Mouse (Mus musculus): ENCODE measurements at regions not wholly inside any gene's neighbourhood (a gene's known extent, or its start where the extent isn't known, plus 50 kb on each side); places are given as distances from the start of the nearest gene placed in this dataset.
"Not testable (repeated sequence)": the region's sequence is repeated elsewhere in the genome, so short reads cannot be mapped to it uniquely, and the experiment has no call there.

DNA sequence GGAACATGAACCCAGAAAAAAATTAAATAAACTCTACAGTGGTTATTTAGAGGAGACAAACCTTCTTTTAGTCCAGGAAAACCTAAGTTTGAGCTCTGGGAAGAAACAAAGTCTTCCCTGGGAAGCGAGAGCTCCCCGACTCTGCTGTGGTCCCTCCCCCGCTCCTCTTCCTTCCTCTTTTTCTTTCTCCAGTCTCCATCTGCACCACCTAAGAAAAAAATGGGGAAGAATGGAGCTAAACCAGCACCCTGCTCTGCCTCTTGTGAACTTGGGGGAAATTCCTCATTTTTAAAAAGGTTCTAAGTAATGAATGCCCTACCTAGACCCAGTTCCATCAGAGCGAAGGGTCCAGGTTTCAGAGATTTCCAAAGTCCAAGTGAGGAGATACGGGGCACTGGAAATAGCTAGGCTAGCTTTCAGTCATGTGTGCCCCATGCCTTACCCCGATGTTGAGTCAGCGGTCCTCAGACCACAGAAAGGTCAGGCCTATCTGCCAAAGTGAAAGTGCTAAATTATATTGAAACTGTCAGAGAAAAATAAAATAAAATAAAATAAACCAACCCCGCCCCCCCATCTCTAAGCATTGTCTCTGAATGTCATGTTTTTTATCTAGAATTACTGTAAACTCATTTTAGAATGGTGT, 126.1 kb upstream of the Klf3 start:
- ATAC-seq (replicated peaks; ENCODE audit: low FRiP score, poor library complexity, severe bottlenecking): no peak

- no peak for ATAC-seq (replicated peaks; ENCODE audit: low FRiP score, poor library complexity, severe bottlenecking)
Measured at GRCm38 (mm10) chr5:64678706-64679105, 124.5 kb upstream of the Klf3 start.

DNA sequence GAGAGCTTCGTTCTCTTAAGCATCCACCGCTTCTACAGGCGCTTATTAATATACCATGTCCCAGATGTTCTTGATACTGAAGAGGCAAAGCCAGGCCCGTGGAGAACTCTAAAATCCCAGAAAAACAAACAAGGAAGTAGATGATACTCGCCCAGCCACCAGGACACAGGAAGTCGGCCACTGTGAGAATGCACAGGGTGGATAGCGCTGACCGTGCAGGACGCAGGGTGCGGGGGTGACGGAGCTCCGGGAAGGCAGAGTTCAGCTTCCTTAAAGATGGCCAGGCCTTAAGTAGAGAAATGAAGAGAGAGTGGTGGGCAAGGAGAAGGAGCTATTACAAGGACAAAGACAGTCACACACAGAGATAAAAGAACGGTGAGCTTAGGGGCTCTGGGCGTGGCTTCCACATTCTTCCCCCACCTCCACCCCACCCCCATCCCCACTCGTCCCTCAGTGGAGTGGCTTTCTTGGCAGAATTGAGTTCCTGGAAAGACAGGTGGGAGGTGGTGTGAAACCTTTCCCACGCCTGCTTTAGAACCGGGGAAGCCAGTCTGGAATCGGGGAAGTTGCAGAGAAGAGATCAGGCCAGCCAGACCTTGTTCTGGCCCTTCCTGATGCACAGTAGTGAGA, 123.1 kb upstream of the Klf3 start:
- no peak for ATAC-seq (replicated peaks; ENCODE audit: low FRiP score, poor library complexity, severe bottlenecking)

GRCm38 (mm10) chr5:64681161-64681560, 122.0 kb upstream of the Klf3 start:
- ATAC-seq (replicated peaks; ENCODE audit: low FRiP score, poor library complexity, severe bottlenecking): no peak

- ATAC-seq (replicated peaks; ENCODE audit: low FRiP score, poor library complexity, severe bottlenecking): no peak
Measured at GRCm38 (mm10) chr5:64682326-64682845, 120.8 kb upstream of the Klf3 start.

GRCm38 (mm10) chr5:64683419-64683818, 119.8 kb upstream of the Klf3 start:
- no peak for ATAC-seq (replicated peaks; ENCODE audit: low FRiP score, poor library complexity, severe bottlenecking)

DNA sequence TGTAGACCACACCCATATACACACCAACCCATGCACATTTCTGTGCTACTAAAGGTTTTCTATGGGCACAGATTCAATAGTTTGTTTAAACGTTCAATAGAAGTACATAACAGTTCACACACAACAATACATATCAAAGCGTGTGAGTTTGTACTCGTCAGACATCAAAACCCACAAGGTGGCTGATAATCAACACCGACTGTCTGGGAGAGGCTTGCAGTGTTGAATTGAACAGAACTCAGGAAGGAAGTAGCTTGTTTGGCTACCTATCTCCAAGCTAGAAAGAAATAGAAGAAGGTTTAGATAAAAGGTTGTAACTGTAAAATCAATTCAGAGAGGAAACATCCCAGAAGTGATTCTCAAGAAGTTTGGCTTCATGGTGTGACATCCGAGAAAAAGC, 118.9 kb upstream of the Klf3 start:
- no peak for ATAC-seq (replicated peaks; ENCODE audit: low FRiP score, poor library complexity, severe bottlenecking)

- no peak for ATAC-seq (replicated peaks; ENCODE audit: low FRiP score, poor library complexity, severe bottlenecking)
Measured at GRCm38 (mm10) chr5:64690148-64690547, 113.0 kb upstream of the Klf3 start.

- ATAC-seq (replicated peaks; ENCODE audit: low FRiP score, poor library complexity, severe bottlenecking): peak; percentile 43
Measured at GRCm38 (mm10) chr5:64691406-64692100, 111.6 kb upstream of the Klf3 start.

DNA sequence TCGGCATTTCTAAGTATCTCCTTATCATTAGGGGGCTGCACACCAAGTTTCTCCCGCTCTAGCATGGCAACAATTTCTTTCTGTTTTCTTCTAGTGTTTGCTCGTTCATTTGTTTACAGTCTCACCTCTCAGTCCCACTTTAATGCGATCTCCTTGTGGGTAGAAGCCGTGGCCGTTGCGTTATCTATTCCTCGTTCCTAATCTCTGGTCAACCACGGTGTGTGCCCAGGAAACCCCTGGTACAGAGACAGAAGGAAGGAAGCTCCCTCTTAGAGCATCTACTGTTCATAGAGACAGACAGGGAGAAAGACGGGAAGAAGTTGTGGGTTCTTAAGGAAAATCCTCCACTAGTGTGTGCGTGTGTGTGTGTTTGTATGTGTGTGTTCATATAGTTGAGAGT, 110.9 kb upstream of the Klf3 start:
- ATAC-seq (replicated peaks; ENCODE audit: low FRiP score, poor library complexity, severe bottlenecking): peak; percentile 55

GRCm38 (mm10) chr5:64693616-64694015, 109.6 kb upstream of the Klf3 start:
- 0 out of 2 replicates have a peak, but pooled peaks have one; percentile 18 for ATAC-seq (replicated peaks; ENCODE audit: low FRiP score, poor library complexity, severe bottlenecking)

DNA sequence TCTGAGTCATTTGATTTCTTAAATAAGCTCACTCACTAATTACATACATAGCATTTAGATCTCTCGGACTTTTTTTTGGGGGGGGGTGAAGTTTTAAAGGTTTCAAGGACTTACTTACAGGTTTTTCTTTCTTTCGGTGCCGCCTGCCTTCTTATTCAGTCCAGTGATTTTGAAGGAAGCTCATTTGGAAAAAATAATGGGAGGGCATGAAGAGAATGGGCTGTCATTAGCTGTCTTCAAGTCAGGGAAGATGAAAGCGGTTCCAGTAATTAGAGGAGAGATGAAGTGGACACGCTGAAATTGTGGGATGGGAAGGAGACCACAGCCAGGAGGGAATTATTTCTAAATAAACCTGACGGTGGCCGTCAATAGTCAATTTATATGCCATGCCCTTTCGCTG, 108.6 kb upstream of the Klf3 start:
- no peak for ATAC-seq (replicated peaks; ENCODE audit: low FRiP score, poor library complexity, severe bottlenecking)

DNA sequence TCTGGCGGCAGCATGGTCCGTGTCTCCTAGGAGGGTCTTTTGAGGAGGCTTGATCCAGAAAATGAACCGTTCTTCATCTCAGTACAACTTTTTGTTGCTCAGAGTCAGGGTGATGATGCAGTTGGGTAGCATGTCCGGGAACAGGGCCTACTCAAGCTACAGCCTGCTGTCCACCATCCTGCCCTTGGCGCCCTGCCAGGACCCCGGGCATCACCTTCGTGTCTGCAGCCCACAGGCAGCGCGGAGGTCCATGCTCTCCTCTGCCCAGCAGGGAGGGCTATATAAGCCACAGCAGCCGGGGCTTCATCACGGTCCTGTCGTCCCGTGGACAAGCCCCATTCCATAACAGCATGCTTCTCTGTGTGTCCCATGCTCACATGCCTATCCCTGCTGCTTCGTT, 107.1 kb upstream of the Klf3 start:
- ATAC-seq (replicated peaks; ENCODE audit: low FRiP score, poor library complexity, severe bottlenecking): no peak

DNA sequence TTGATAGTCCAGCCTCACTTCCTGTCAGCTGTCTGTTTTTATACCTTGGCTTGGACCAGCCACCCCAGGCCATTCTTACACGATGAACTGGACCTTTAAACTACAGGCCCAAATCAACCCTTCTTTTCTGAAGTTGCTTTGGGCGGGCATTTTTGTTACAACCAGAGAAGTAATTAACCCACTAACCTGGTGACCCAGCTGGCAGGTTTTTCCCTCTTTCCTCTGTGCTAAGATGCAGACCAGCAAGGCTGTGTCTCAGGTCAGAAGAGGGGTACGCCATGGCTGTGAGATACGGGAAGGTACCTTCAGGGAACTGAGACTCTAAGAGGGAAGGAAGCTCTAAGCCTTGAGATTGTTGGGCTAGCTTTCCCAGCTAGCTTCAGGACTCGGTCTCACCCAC, 105.7 kb upstream of the Klf3 start:
- no peak for ATAC-seq (replicated peaks; ENCODE audit: low FRiP score, poor library complexity, severe bottlenecking)

DNA sequence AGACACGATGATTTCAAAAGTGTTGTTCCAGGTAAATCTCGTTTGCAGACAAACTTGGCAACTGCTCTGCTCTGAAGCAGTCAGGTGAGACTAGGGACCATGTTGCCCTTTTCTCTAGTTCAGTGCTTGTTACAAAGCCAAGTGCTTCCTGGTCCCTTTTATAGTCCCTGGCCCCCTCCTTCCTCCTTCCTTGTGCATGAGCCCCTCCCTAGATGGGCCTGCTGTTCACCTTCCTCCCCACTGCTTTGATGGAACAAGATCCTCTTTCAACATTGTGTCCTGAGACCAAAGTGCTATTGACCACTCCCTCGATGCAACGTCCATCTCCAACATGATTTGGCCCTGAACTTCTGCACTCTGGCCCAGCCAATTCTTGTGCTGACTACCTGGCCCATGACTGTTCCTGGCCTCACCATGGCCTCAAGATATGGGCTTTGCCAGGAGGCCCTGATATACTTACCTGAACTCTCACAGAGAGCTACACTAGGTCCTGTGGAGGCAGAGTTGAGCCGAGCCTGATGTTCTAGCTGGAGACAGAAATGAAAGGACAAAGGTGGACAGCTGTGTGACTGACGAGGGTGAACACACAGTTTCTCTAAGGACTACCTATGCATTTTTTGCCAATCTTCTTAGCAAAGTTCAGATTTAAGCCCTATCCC, 104.6 kb upstream of the Klf3 start:
- ATAC-seq (replicated peaks; ENCODE audit: low FRiP score, poor library complexity, severe bottlenecking): no peak

- ATAC-seq (replicated peaks; ENCODE audit: low FRiP score, poor library complexity, severe bottlenecking): no peak
Measured at GRCm38 (mm10) chr5:64700030-64700429, 103.2 kb upstream of the Klf3 start.

GRCm38 (mm10) chr5:64701219-64701779, 101.9 kb upstream of the Klf3 start:
- no peak for ATAC-seq (replicated peaks; ENCODE audit: low FRiP score, poor library complexity, severe bottlenecking)

DNA sequence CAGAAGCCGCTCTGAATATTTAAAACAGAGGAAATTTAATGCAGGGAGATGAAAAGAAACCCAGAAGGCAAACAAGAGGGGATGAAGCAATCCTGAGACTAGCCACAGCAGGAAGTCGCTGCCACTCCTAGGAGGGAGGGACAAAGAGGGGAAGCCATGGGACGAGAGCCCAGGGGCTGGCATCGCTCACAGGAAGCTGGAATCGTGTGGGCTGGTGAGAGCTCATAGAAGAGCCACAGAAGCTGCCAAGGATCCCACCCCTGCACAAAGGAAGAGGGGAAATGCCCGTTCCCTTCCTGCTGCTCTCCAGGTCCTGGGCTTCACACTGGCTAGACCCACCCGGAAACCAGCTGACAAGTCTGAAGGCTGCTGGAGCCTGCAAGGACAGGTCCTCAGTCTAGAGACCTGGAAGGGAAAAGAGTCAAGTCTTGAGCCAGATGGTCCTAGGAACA, 101.4 kb upstream of the Klf3 start:
- peak; percentile 50 for ATAC-seq (replicated peaks; ENCODE audit: low FRiP score, poor library complexity, severe bottlenecking)

- ATAC-seq (replicated peaks; ENCODE audit: low FRiP score, poor library complexity, severe bottlenecking): not testable (repeated sequence)
Measured at GRCm38 (mm10) chr5:64702404-64702803, 100.8 kb upstream of the Klf3 start.

Measured in erythroblast, adult 5-6 weeks (primary cell).